Mouse (Mus musculus): ENCODE data around the gene Rpl24. TPM values are rescaled to one million over a fixed set of nuclear protein-coding genes. Genes with fewer than 3 reads are reported as not detected.

The Rpl24 gene
- polyA plus RNA-seq, 1 experiment from 2014 or later = 771 TPM

DNA sequence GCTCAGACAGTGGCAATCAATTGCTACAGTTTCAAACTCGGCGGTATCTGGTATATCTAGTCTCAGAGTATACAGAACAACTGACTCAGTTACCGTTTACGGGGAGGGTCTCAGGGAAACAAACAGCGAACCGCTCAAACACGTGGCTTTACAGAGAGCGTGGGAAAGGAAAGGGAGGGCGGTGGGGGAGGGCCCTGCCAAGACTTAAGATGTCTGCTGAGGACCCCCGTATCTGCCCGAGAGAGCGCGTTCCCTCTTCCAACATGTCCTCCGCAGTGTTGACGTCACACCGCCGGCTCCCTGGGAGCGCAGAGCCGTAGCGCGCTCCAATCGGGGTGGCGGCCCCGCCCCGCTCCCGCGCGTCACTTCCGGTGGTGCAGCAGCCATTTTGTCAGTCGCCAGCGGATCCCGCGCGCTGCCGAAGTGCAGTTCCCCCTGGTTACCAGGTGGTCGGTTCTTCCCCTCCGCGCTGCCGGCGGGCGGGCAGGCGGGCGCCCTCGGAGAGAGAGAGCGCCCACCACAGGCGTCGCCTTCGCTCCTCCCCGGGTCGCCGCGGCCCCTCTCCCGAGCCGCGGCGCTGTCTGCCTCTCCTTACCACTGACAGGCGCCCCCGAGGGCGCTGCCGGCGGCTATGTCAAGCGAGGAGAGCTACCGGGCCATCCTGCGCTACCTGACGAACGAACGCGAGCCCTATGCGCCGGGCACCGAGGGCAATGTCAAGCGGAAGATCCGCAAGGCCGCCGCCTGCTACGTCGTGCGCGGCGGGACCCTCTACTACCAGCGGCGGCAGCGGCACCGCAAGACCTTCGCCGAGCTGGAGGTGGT, 7.6 kb downstream of the Rpl24 start, which contains the start of gene Zbtb11:
Gene Zbtb11, plus strand, starts transcription at position 453 of the 825 bp plus-strand sequence.
- WGBS = under 1% methylated on average over 77 of the region's 86 CpGs
- peak; percentile 98 for ATAC-seq (replicated peaks; ENCODE audit: low FRiP score)

DNA sequence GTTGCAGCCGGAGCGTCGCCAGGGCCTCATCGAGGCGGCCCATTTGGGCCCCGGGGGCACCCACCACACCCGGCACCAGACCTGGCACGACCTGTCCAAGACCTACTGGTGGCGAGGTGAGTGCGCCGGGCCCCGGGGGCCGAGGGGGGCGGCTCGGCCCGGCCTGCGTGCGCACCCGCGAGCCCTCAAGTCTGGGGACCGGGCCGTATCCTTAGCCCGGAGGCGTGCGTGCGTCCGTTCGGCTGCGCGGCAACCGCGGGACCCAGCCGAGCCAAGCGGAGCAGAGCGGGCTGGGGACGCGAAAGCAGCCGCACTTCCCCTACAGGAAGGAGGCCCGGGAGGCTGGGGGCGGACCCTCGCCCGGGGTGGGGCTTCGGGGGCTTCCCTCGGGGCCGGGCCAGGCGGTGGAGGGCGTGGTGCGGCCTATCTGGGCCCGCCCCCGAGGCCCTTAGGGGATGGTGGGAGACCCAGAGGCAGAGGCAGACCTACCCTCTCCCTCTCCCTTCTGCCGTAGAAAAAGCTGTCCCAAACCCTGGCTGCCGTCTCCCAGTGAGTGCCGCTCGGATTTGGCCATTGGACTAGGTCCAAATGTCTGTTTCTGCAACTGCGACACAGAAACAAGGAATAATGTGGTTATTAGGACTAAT, 8.3 kb downstream of the Rpl24 start:
- peak overlapping the region; percentile 84 for H3K27ac ChIP-seq
- no peaks in the 10 kb centered on the region for H3K9me3 ChIP-seq (replicated peaks)
- H3K36me3 ChIP-seq = peaks cover 40% of the 10 kb centered on the region
- peaks cover 35% of the 10 kb centered on the region for H3K4me1 ChIP-seq
- WGBS = 2% methylated on average over 55 of the region's 55 CpGs
- ATAC-seq (replicated peaks; ENCODE audit: low FRiP score) = peak; percentile 91
- H3K4me2 ChIP-seq = peak overlapping the region; percentile 80
- H3K4me3 ChIP-seq (replicated peaks) = peak overlapping the region; percentile 100
- H3K9ac ChIP-seq = peak overlapping the region; percentile 99
- H3K27me3 ChIP-seq = no peaks in the 10 kb centered on the region

More for the DNA sequence above, 7.6 kb downstream of the Rpl24 start, which contains the start of gene Zbtb11:
- no peaks in the 10 kb centered on the region for H3K27me3 ChIP-seq
- H3K4me3 ChIP-seq (replicated peaks) = peak within 1 kb of the TSS; percentile 100
- peak within 1 kb of the TSS; percentile 84 for H3K27ac ChIP-seq
- peak within 1 kb of the TSS; percentile 80 for H3K4me2 ChIP-seq
- peaks cover 48% of the 10 kb centered on the region for H3K36me3 ChIP-seq
- H3K4me1 ChIP-seq = peaks cover 42% of the 10 kb centered on the region
- H3K9me3 ChIP-seq (replicated peaks) = no peaks in the 10 kb centered on the region
- peak within 1 kb of the TSS; percentile 99 for H3K9ac ChIP-seq

DNA sequence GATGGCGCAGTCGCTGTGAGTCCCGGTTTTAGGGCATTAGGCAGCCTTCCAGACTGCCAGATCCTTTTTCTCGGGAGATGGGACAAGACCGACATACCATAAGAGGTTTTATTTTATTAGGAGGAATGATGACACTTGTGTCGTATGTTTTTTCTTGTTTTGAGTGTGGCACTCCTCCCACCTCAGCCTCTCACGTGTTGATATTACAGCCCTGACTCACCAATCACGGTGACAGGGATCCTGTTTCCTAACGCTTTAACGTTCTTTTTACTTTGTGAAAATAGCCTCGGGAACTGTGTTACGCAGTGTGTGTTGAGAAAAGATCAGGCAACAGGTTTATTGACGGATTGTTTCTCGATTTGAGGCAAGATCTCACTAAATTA, 8.8 kb downstream of the Rpl24 start:
- peak; percentile 0; the same call in 1 of the 2 replicates for ATAC-seq (replicated peaks; ENCODE audit: low FRiP score)
- peaks cover 30% of the 10 kb centered on the region for H3K4me1 ChIP-seq
- peak overlapping the region; percentile 80 for H3K4me2 ChIP-seq
- H3K36me3 ChIP-seq = peaks cover 35% of the 10 kb centered on the region
- WGBS = 3% methylated on average over 14 of the region's 14 CpGs
- H3K4me3 ChIP-seq (replicated peaks) = peak overlapping the region; percentile 100
- H3K27ac ChIP-seq = peak overlapping the region; percentile 84
- no peaks in the 10 kb centered on the region for H3K9me3 ChIP-seq (replicated peaks)
- no peaks in the 10 kb centered on the region for H3K27me3 ChIP-seq
- H3K9ac ChIP-seq = peak overlapping the region; percentile 99

- Histone ChIP-seq H3K9ac (no peak overlapping the region), H3K4me3 (replicated peaks) (no peak overlapping the region), H3K36me3 (peaks cover 73% of the 10 kb centered on the region), H3K4me1 (no peaks in the 10 kb centered on the region), H3K9me3 (replicated peaks) (no peaks in the 10 kb centered on the region), H3K27ac (no peak overlapping the region), H3K27me3 (no peaks in the 10 kb centered on the region), H3K4me2 (no peak overlapping the region)
- ATAC-seq (replicated peaks; ENCODE audit: low FRiP score) = no peak
- 94% methylated on average over 3 of the region's 3 CpGs for WGBS
Measured at GRCm38 (mm10) chr16:55986001-55986400, 19.9 kb downstream of the Rpl24 start.

GRCm38 (mm10) chr16:55990311-55990710, 24.2 kb downstream of the Rpl24 start:
- peaks cover 72% of the 10 kb centered on the region for H3K36me3 ChIP-seq
- 92% methylated on average over 4 of the region's 4 CpGs for WGBS
- no peak for ATAC-seq (replicated peaks; ENCODE audit: low FRiP score)

DNA sequence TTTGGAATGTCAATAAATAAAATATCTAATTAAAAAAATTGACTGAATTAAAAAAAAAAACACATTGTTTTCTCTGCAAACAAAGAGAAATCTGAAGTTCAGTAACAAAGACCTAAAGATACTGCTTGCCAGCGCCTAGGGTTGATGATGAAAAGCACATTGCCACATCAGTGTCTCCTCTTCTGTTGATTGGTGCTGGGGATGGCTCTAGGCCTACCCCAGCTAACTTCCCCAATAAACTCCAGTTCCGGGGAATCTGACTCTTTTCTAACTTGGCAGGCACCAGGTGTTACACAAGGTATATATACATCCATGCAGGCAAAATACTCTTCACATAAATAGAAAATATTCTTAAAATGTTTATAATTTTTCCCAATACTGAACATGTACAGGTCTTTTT, 28.2 kb downstream of the Rpl24 start:
- H3K27ac ChIP-seq = no peak overlapping the region
- H3K36me3 ChIP-seq = peaks cover 76% of the 10 kb centered on the region
- no peak for ATAC-seq (replicated peaks; ENCODE audit: low FRiP score)
- H3K4me1 ChIP-seq = no peaks in the 10 kb centered on the region
- WGBS = 91% methylated on average over 2 of the region's 2 CpGs
- H3K4me2 ChIP-seq = no peak overlapping the region
- H3K9ac ChIP-seq = no peak overlapping the region
- H3K27me3 ChIP-seq = no peaks in the 10 kb centered on the region
- H3K4me3 ChIP-seq (replicated peaks) = no peak overlapping the region
- no peaks in the 10 kb centered on the region for H3K9me3 ChIP-seq (replicated peaks)

More at GRCm38 (mm10) chr16:55990311-55990710, 24.2 kb downstream of the Rpl24 start:
- no peak overlapping the region for H3K4me2 ChIP-seq
- no peak overlapping the region for H3K9ac ChIP-seq
- no peaks in the 10 kb centered on the region for H3K4me1 ChIP-seq
- no peak overlapping the region for H3K4me3 ChIP-seq (replicated peaks)
- H3K27ac ChIP-seq = no peak overlapping the region
- no peaks in the 10 kb centered on the region for H3K9me3 ChIP-seq (replicated peaks)
- no peaks in the 10 kb centered on the region for H3K27me3 ChIP-seq

GRCm38 (mm10) chr16:56006798-56007197, 40.7 kb downstream of the Rpl24 start:
- Histone ChIP-seq H3K4me1 (no peaks in the 10 kb centered on the region), H3K4me3 (replicated peaks) (no peak overlapping the region), H3K4me2 (no peak overlapping the region), H3K36me3 (peaks cover 67% of the 10 kb centered on the region), H3K9ac (no peak overlapping the region), H3K27me3 (no peaks in the 10 kb centered on the region), H3K27ac (no peak overlapping the region), H3K9me3 (replicated peaks) (no peaks in the 10 kb centered on the region)
- WGBS = 96% methylated on average over 11 of the region's 11 CpGs
- ATAC-seq (replicated peaks; ENCODE audit: low FRiP score) = no peak

- H3K4me2 ChIP-seq = no peak overlapping the region
- no peak overlapping the region for H3K27ac ChIP-seq
- H3K9ac ChIP-seq = no peak overlapping the region
- no peaks in the 10 kb centered on the region for H3K9me3 ChIP-seq (replicated peaks)
- H3K4me3 ChIP-seq (replicated peaks) = no peak overlapping the region
- no peak for ATAC-seq (replicated peaks; ENCODE audit: low FRiP score)
- WGBS = 92% methylated on average over 1 of the region's 1 CpGs
- H3K36me3 ChIP-seq = peaks cover 68% of the 10 kb centered on the region
- no peaks in the 10 kb centered on the region for H3K4me1 ChIP-seq
- H3K27me3 ChIP-seq = no peaks in the 10 kb centered on the region
Measured at GRCm38 (mm10) chr16:56008862-56009261, 42.8 kb downstream of the Rpl24 start.

DNA sequence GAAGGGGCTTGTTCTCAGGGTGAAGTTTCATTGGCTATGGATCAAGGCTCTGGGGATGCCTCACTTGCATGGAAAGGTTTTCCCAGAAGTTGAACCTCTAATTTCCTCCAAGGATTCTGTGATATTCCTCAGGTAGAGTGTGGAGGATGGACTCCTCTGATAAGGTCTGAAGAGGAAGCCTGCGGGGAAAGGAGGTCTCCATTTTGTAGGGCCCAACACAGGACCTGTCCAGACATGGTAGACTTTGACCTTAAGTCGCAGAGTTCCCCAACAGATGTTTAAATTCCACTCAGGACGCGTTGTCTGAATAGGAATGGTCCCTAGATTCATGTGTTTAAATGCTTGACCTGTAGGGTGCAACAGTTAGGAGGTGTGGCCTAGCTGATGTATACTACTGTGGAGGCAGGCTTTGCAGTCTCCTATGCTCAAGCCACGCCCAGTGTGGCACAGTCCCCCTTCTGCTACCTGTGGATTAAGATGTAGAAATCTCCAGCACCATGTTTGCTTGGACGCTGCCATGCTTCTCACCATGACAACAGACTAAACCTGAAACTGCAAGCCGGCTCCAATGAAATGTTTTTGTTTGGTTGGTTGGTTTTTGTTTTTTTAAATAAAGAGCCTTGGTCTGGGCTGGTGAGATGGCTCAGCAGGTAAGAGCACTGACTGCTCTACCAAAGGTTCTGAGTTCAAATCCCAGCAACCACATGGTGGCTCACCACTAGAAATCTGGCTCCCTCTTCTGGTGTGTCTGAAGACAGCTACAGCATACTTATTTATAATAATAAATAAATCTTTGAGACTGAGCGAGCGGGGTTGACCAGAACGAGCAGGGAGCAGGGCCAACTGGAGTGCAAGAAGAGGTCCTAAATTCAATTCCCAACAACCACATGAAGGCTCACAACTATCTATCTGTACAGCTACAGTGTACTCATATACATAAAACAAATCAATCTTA, 47.0 kb downstream of the Rpl24 start:
- WGBS = 85% methylated on average over 10 of the region's 10 CpGs
- 0 out of 2 replicates have a peak, but pooled peaks have one; percentile 43 for ATAC-seq (replicated peaks; ENCODE audit: low FRiP score)
- H3K4me1 ChIP-seq = no peaks in the 10 kb centered on the region

DNA sequence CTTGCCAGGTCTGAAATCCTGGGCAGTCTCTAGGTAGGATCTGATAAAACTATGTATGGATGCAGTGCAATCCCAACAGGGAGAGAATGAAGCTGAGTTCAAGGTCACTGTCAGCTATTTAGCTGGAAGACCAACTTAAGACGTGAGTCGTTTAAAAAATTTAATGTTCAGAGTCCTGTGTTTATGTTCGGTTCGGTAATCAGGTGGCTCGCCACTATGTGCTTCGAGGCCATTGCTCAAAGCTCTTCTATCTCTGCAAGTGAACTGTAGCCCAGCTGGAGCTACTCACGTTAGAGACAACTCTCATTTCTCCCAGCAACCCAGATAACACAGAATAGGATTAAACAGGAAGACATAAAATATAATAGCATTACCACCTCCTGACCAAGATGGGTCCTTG, 48.0 kb downstream of the Rpl24 start:
- Histone ChIP-seq H3K9ac (no peak overlapping the region), H3K4me3 (replicated peaks) (no peak overlapping the region), H3K27me3 (no peaks in the 10 kb centered on the region), H3K4me1 (no peaks in the 10 kb centered on the region), H3K36me3 (peaks cover 69% of the 10 kb centered on the region), H3K9me3 (replicated peaks) (no peaks in the 10 kb centered on the region), H3K4me2 (no peak overlapping the region), H3K27ac (0 out of 2 replicates have a peak overlapping the region, but pooled peaks have one; percentile 6)
- WGBS = 79% methylated on average over 7 of the region's 7 CpGs
- ATAC-seq (replicated peaks; ENCODE audit: low FRiP score) = no peak

More for the DNA sequence above, 47.0 kb downstream of the Rpl24 start:
- H3K4me2 ChIP-seq = no peak overlapping the region
- H3K27ac ChIP-seq = no peak overlapping the region
- peaks cover 62% of the 10 kb centered on the region for H3K36me3 ChIP-seq
- H3K4me3 ChIP-seq (replicated peaks) = no peak overlapping the region
- H3K9me3 ChIP-seq (replicated peaks) = no peaks in the 10 kb centered on the region
- no peak overlapping the region for H3K9ac ChIP-seq
- no peaks in the 10 kb centered on the region for H3K27me3 ChIP-seq

DNA sequence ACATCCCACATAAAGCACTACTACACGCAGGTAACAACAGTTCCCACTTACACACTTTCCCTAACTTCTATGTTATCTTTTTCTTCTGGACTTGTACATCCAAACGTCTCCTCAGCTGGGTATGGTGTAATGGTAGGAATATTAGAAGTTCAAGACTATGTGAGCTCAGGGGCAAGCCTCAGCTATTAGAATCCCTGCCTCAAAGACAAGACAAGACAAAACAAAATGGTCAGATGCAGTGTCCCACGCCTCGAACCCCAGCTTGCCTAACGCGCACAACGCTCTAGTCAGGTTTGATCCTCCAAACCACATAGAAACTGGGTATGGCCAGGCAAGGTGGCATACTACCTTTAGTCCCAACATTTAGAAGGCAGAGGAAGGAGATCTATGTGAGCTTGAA, 53.6 kb downstream of the Rpl24 start:
- Histone ChIP-seq H3K27me3 (no peaks in the 10 kb centered on the region), H3K4me2 (no peak overlapping the region), H3K9me3 (replicated peaks) (no peaks in the 10 kb centered on the region), H3K36me3 (peaks cover 59% of the 10 kb centered on the region), H3K27ac (no peak overlapping the region), H3K4me3 (replicated peaks) (no peak overlapping the region), H3K9ac (no peak overlapping the region), H3K4me1 (no peaks in the 10 kb centered on the region)
- WGBS = 95% methylated on average over 7 of the region's 7 CpGs
- no peak for ATAC-seq (replicated peaks; ENCODE audit: low FRiP score)

Measured in kidney, embryonic 15.5 days (tissue).